ENCODE assay signal across 20 mouse cellular contexts in the genomic region with DNA sequence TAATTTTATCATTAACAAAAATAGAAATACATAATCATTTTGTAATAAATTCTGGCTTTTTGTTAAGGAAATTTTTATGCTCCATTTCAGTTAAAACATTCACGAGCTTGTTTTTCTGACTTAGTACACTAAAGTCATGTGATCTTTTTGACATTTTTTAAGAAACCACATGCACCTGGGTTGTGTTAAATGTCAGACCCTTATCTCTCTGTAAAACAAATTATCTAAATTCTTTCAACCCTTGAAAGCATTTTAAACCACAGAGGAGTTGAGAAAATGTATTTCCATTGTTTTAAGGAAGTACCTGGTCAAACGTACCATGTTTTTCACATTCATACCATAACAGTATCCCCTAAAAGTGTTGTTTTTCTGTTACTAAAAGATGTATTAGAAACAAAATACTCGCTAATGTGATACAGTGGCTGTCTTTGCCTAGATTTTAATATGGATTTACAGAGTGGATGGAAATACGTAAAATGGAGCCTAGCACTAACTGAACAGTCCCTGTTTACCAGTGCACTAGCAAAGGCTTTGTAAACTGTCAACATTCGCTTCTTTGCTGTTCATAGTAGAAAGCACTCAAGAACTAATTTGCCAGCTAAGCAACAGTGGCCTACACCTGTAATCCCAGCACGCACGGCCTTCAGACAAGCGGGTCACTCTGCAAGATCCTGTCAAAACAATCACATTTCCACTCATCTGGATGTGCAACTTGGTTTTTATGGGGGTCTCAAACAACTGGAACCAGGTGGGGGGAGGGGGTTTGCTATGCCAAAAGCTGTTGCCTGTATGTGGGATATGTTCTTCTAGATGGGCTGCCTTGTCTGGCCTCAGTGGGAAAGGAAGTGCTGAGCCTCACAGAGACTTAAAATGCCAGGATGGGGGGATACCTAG. TPM values are rescaled to one million over a fixed set of nuclear protein-coding genes. Genes with fewer than 3 reads are reported as not detected.
A peak's percentile ranks its signal among the peaks of the same experiment; 100 is the strongest.
DNase-seq lines count a peak whose midpoint lies in the region; ATAC-seq and TF ChIP-seq lines count a peak whose summit lies in the region.
"Had no signal": no experiment of that assay in that cellular context is flagged by ENCODE, and none has a peak within 500 bp of the region (broad histone marks: within the 10 kb centered on the region; RNA-seq: fewer than 3 reads in every experiment).

No protein-coding gene starts in this region.

- no peak for DNase-seq in heart, postnatal 4 days
- peak; percentile 16 for DNase-seq in A20 (ENCODE audit: low read depth, low spot score)
- peak; percentile 41 for DNase-seq in retina, postnatal 1 day
- DNase-seq in embryo, embryonic 11 days = no peak
- DNase-seq in ovary, postnatal 14 days (ENCODE audit: low spot score) = no peak
- no peak for DNase-seq in cerebellum, adult 2 months
- DNase-seq: adrenal gland, adult 2 months; cerebellum, adult 8-10 months; gastrocnemius, postnatal 14 days; right cerebral cortex, postnatal 14 days had no signal

- H3K9me3 ChIP-seq in heart, embryonic 15.5 days (replicated peaks) = no peaks in the 10 kb centered on the region
- H3K9me3 ChIP-seq: forebrain, embryonic 13.5 days; heart, embryonic 10.5 days; hindbrain, embryonic 10.5 days; intestine, embryonic 15.5 days; kidney, embryonic 15.5 days; midbrain, embryonic 13.5 days had no signal

- no peak overlapping the region for H3K4me3 ChIP-seq in heart, embryonic 15.5 days
- H3K4me3 ChIP-seq in cerebellum, adult 2 months (replicated peaks; ENCODE audit: insufficient read depth, low read depth, low read length) = no peak overlapping the region
- H3K4me3 ChIP-seq: forebrain, embryonic 13.5 days; heart, embryonic 10.5 days; hindbrain, embryonic 10.5 days; intestine, embryonic 15.5 days; kidney, embryonic 15.5 days; layer of hippocampus, adult 2 months; midbrain, embryonic 13.5 days; myocyte had no signal

- peaks cover 30% of the 10 kb centered on the region for H3K4me1 ChIP-seq in heart, embryonic 15.5 days (replicated peaks)
- no peaks in the 10 kb centered on the region for H3K4me1 ChIP-seq in cerebellum, adult 2 months (ENCODE audit: control insufficient read depth, insufficient read depth, low read length)
- H3K4me1 ChIP-seq: forebrain, embryonic 13.5 days; hindbrain, embryonic 10.5 days; intestine, embryonic 15.5 days; kidney, embryonic 15.5 days; midbrain, embryonic 13.5 days had no signal

- H3K27ac ChIP-seq in heart, embryonic 15.5 days = peak overlapping the region; percentile 5
- no peak overlapping the region for H3K27ac ChIP-seq in cerebellum, adult 2 months (ENCODE audit: insufficient read depth, low read length)
- H3K27ac ChIP-seq: forebrain, embryonic 13.5 days; intestine, embryonic 15.5 days; kidney, embryonic 15.5 days; layer of hippocampus, adult 2 months; midbrain, embryonic 13.5 days had no signal

- 70% methylated on average over 8 of the region's 8 CpGs for WGBS in heart, embryonic 15.5 days
- WGBS in cerebellum, adult 2 months = 86% methylated on average over 8 of the region's 8 CpGs

- peaks cover 3% of the 10 kb centered on the region for H3K36me3 ChIP-seq in heart, embryonic 15.5 days
- H3K36me3 ChIP-seq: intestine, embryonic 15.5 days had no signal

- ATAC-seq in heart, embryonic 15.5 days (replicated peaks; ENCODE audit: insufficient number of reproducible peaks, insufficient read depth, low FRiP score, low read depth) = no peak
- ATAC-seq in inflammation-experienced regulatory T-cells, adult 6 months = peak; percentile 62
- ATAC-seq: forebrain, embryonic 13.5 days; intestine, embryonic 15.5 days; midbrain, embryonic 13.5 days had no signal

- H3K9ac ChIP-seq in heart, embryonic 15.5 days = no peak overlapping the region
- H3K9ac ChIP-seq: forebrain, embryonic 13.5 days; intestine, embryonic 15.5 days; kidney, embryonic 15.5 days; midbrain, embryonic 13.5 days had no signal

- TF ChIP-seq CTCF in cerebellum, adult 2 months (IDR thresholded peaks at IDR 0.05; ENCODE audit: borderline replicate concordance, insufficient read depth, low read depth, low read length) = no peak

- H3K27me3 ChIP-seq in heart, embryonic 15.5 days = no peaks in the 10 kb centered on the region
- no peaks in the 10 kb centered on the region for H3K27me3 ChIP-seq in cerebellum, adult 2 months (ENCODE audit: control insufficient read depth, insufficient read depth, low read length)
- H3K27me3 ChIP-seq: forebrain, embryonic 13.5 days; intestine, embryonic 15.5 days; kidney, embryonic 15.5 days; midbrain, embryonic 13.5 days had no signal

- no peak for TF ChIP-seq POLR2A in cerebellum, adult 2 months (IDR thresholded peaks at IDR 0.05; ENCODE audit: borderline replicate concordance, insufficient read depth, low read length)

- H3K4me2 ChIP-seq in heart, embryonic 15.5 days = no peak overlapping the region
- H3K4me2 ChIP-seq: forebrain, embryonic 13.5 days; intestine, embryonic 15.5 days; kidney, embryonic 15.5 days; midbrain, embryonic 13.5 days had no signal

RNA-seq across cellular contexts. Expression of a gene that starts 29.5 kb away (rescaled TPM):
- polyA plus RNA-seq in heart, embryonic 15.5 days (2015; fragmentation: Nextera tagmentation; extraction: Ambion mirVana) = 8.4 and 10.0 TPM in 2 replicates
- total RNA-seq in heart, postnatal 4 days (2021) = 10 to 100 TPM in 1 of 2 experiments, 1 to 10 TPM in 1; 8.4 to 11.6 TPM
- 100 to 1,000 TPM in 1 of 3 experiments, 10 to 100 TPM in 2; 24.6 to 128 (median 99.2) TPM for polyA plus RNA-seq in inflammation-experienced regulatory T-cells, adult 6 months (2017; shearing (Covaris generic))
- polyA plus RNA-seq in cerebellum, adult 2 months (2012; rRNA removed) = 21.1 and 24.3 TPM in 2 replicates

RNA-seq across cellular contexts. Expression of a gene that starts 29.7 kb away (rescaled TPM):
- polyA plus RNA-seq in heart, embryonic 15.5 days (2015; fragmentation: Nextera tagmentation; extraction: Ambion mirVana) = 147 and 160 TPM in 2 replicates
- total RNA-seq in heart, postnatal 4 days (2021) = 100 to 1,000 TPM in 1 of 2 experiments, 10 to 100 TPM in 1; 93.9 to 109 TPM
- 100 to 1,000 TPM; 271 to 449 (median 425) TPM for polyA plus RNA-seq in inflammation-experienced regulatory T-cells, adult 6 months (2017; shearing (Covaris generic))
- 4.5 and 4.8 TPM in 2 replicates for polyA plus RNA-seq in cerebellum, adult 2 months (2012; rRNA removed)

Comparison
In these comparisons a context has a peak if more than half of its experiments do, and no peak if none do; other contexts are left out.
1. DNase-seq: peak in A20 (single experiment) and retina, postnatal 1 day (single experiment); none in heart, postnatal 4 days (single experiment), embryo, embryonic 11 days (single experiment), ovary, postnatal 14 days (single experiment) and cerebellum, adult 2 months (0 of 2).
2. RNA of a gene that starts 29.7 kb away (polyA plus RNA-seq): 271 to 449 TPM in inflammation-experienced regulatory T-cells, adult 6 months and 147 to 160 TPM in heart, embryonic 15.5 days; 4.5 to 4.8 TPM in cerebellum, adult 2 months; every median in the first group is over 10 times any median in the second.